Mouse (Mus musculus): ENCODE measurements at regions not wholly inside any gene's neighbourhood (a gene's known extent, or its start where the extent isn't known, plus 50 kb on each side); places are given as distances from the start of the nearest gene placed in this dataset.

DNA sequence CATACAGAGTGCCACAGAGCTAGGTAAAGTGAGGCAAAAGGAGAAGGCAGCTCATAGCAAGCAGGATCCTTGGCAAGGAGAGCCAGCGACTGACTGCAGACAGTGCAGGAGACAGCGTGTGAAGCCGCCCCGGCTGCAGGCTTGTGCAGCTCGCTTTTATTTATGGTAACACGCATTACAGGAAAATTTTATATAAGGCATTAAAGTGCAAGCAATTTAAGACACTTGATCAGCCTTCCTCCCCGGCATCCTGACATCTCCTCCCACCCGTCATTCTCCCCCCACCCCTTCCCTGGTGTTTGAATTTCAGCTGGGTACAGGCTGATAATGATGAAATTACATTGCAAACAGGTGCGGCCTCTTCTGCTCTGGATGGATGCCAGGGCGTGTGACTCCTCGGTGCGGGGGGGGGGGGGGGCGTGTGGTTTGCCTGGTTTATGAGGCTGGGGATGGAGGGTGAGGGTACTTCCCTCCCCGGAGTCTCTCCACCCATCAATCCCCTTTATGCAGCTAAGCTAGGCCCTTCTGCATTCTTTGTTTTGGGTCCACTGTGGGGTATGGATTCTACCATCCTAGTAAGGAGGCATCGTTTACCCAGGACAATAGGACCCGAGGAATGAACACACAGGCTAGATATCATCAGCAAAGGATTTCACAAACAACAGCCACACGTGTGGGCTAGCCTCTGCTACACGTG, 135.0 kb upstream of the Rbm19 start:
- TF ChIP-seq POLR2A (IDR thresholded peaks at IDR 0.05; ENCODE audit: insufficient read length, low read depth): no peak
- no peak for TF ChIP-seq TCF3 (IDR thresholded peaks at IDR 0.05; ENCODE audit: insufficient read length, low read depth)
- no peak for TF ChIP-seq REST (IDR thresholded peaks at IDR 0.05; ENCODE audit: insufficient read depth, insufficient read length)
- TF ChIP-seq MYOG (IDR thresholded peaks at IDR 0.05; ENCODE audit: control insufficient read depth in 1 of 3, insufficient read depth in 1 of 3, insufficient read length in 2 of 3, low read depth in 2 of 3): no peak
- TF ChIP-seq CEBPB (IDR thresholded peaks at IDR 0.05; ENCODE audit: insufficient read depth, poor library complexity, severe bottlenecking): no peak
- no peak for TF ChIP-seq MYOD1 (IDR thresholded peaks at IDR 0.05; ENCODE audit: control insufficient read depth in 1 of 3, insufficient read length in 2 of 3, low read depth in 2 of 3)
- TF ChIP-seq SRF (IDR thresholded peaks at IDR 0.05; ENCODE audit: control insufficient read depth, insufficient read length, low read depth): no peak
- TF ChIP-seq TCF12 (IDR thresholded peaks at IDR 0.05; ENCODE audit: insufficient read depth, poor library complexity, severe bottlenecking): no peak
- TF ChIP-seq MAX (IDR thresholded peaks at IDR 0.05; ENCODE audit: low read depth): no peak
- no peak for TF ChIP-seq USF1 (IDR thresholded peaks at IDR 0.05; ENCODE audit: low read depth)
- TF ChIP-seq E2F4 (IDR thresholded peaks at IDR 0.05; ENCODE audit: insufficient read depth): no peak
- no peak for TF ChIP-seq POLR2AphosphoS2 (IDR thresholded peaks at IDR 0.05; ENCODE audit: insufficient read length, low read depth)

DNA sequence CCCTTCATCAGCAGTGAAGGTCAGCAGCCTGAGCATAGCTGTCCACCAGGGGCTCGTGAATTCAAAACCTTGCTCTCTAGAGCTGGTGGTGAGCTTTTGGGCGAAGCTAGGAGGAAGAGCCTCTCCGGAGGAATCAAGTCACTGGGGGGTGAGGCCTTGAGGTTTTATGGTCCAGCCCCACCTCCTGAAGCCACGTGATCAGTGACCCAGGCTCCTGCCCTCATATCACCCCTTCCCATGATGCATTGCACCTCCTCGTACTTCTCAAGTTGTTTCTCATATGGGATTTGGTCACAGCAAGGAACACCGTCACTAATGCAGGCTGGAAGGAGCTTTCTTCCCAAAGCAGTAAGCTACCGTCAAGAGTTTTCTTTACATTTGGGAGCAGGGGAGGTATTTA, 132.1 kb upstream of the Rbm19 start:
- Histone ChIP-seq H3K4me2 (ENCODE audit: low read depth) (no peak overlapping the region), H3K36me3 (ENCODE audit: control insufficient read depth, insufficient read depth) (no peaks in the 10 kb centered on the region), H3K27me3 (ENCODE audit: control insufficient read depth, insufficient read depth, insufficient read length) (peaks cover 4% of the 10 kb centered on the region), H3K79me2 (ENCODE audit: control insufficient read depth, insufficient read depth) (no peaks in the 10 kb centered on the region), H3K4me3 (no peak overlapping the region), H3ac (ENCODE audit: control insufficient read depth, insufficient read length) (no peak overlapping the region)
- TF ChIP-seq POLR2AphosphoS2 (IDR thresholded peaks at IDR 0.05; ENCODE audit: insufficient read length, low read depth) (no peak), CEBPB (IDR thresholded peaks at IDR 0.05; ENCODE audit: insufficient read depth, poor library complexity, severe bottlenecking) (no peak), MYOG (IDR thresholded peaks at IDR 0.05; ENCODE audit: control insufficient read depth in 1 of 3, insufficient read depth in 1 of 3, insufficient read length in 2 of 3, low read depth in 2 of 3) (no peak), TCF12 (IDR thresholded peaks at IDR 0.05; ENCODE audit: insufficient read depth, poor library complexity, severe bottlenecking) (no peak), REST (IDR thresholded peaks at IDR 0.05; ENCODE audit: insufficient read depth, insufficient read length) (no peak), USF1 (IDR thresholded peaks at IDR 0.05; ENCODE audit: low read depth) (no peak), MAX (IDR thresholded peaks at IDR 0.05; ENCODE audit: low read depth) (no peak), TCF3 (IDR thresholded peaks at IDR 0.05; ENCODE audit: insufficient read length, low read depth) (no peak), SRF (IDR thresholded peaks at IDR 0.05; ENCODE audit: control insufficient read depth, insufficient read length, low read depth) (no peak), MYOD1 (IDR thresholded peaks at IDR 0.05; ENCODE audit: control insufficient read depth in 1 of 3, insufficient read length in 2 of 3, low read depth in 2 of 3) (no peak), POLR2A (IDR thresholded peaks at IDR 0.05; ENCODE audit: insufficient read length, low read depth) (no peak), E2F4 (IDR thresholded peaks at IDR 0.05; ENCODE audit: insufficient read depth) (no peak)

More for the DNA sequence above, 135.0 kb upstream of the Rbm19 start:
- Histone ChIP-seq H3K79me2 (ENCODE audit: control insufficient read depth, insufficient read depth) (no peaks in the 10 kb centered on the region), H3ac (ENCODE audit: control insufficient read depth, insufficient read length) (no peak overlapping the region), H3K36me3 (ENCODE audit: control insufficient read depth, insufficient read depth) (no peaks in the 10 kb centered on the region), H3K4me2 (ENCODE audit: low read depth) (no peak overlapping the region), H3K4me3 (no peak overlapping the region), H3K27me3 (ENCODE audit: control insufficient read depth, insufficient read depth, insufficient read length) (peaks cover 4% of the 10 kb centered on the region)

GRCm38 (mm10) chr5:119992130-119992529, 124.1 kb upstream of the Rbm19 start:
- no peak overlapping the region for H3K4me3 ChIP-seq
- no peaks in the 10 kb centered on the region for H3K27me3 ChIP-seq (ENCODE audit: control insufficient read depth, insufficient read depth, insufficient read length)
- TF ChIP-seq TCF3 (IDR thresholded peaks at IDR 0.05; ENCODE audit: insufficient read length, low read depth) (no peak), REST (IDR thresholded peaks at IDR 0.05; ENCODE audit: insufficient read depth, insufficient read length) (no peak), TCF12 (IDR thresholded peaks at IDR 0.05; ENCODE audit: insufficient read depth, poor library complexity, severe bottlenecking) (no peak), CEBPB (IDR thresholded peaks at IDR 0.05; ENCODE audit: insufficient read depth, poor library complexity, severe bottlenecking) (no peak), USF1 (IDR thresholded peaks at IDR 0.05; ENCODE audit: low read depth) (no peak), MYOD1 (IDR thresholded peaks at IDR 0.05; ENCODE audit: control insufficient read depth in 1 of 3, insufficient read length in 2 of 3, low read depth in 2 of 3) (no peak), MYOG (IDR thresholded peaks at IDR 0.05; ENCODE audit: control insufficient read depth in 1 of 3, insufficient read depth in 1 of 3, insufficient read length in 2 of 3, low read depth in 2 of 3) (no peak), SRF (IDR thresholded peaks at IDR 0.05; ENCODE audit: control insufficient read depth, insufficient read length, low read depth) (no peak), POLR2A (IDR thresholded peaks at IDR 0.05; ENCODE audit: insufficient read length, low read depth) (no peak), MAX (IDR thresholded peaks at IDR 0.05; ENCODE audit: low read depth) (no peak), POLR2AphosphoS2 (IDR thresholded peaks at IDR 0.05; ENCODE audit: insufficient read length, low read depth) (no peak), E2F4 (IDR thresholded peaks at IDR 0.05; ENCODE audit: insufficient read depth) (no peak)
- no peak overlapping the region for H3K4me2 ChIP-seq (ENCODE audit: low read depth)
- no peaks in the 10 kb centered on the region for H3K79me2 ChIP-seq (ENCODE audit: control insufficient read depth, insufficient read depth)
- no peaks in the 10 kb centered on the region for H3K36me3 ChIP-seq (ENCODE audit: control insufficient read depth, insufficient read depth)
- H3ac ChIP-seq (ENCODE audit: control insufficient read depth, insufficient read length): no peak overlapping the region

GRCm38 (mm10) chr5:119995726-119996125, 120.5 kb upstream of the Rbm19 start:
- TF ChIP-seq TCF12 (IDR thresholded peaks at IDR 0.05; ENCODE audit: insufficient read depth, poor library complexity, severe bottlenecking) (no peak), SRF (IDR thresholded peaks at IDR 0.05; ENCODE audit: control insufficient read depth, insufficient read length, low read depth) (no peak), USF1 (IDR thresholded peaks at IDR 0.05; ENCODE audit: low read depth) (no peak), POLR2AphosphoS2 (IDR thresholded peaks at IDR 0.05; ENCODE audit: insufficient read length, low read depth) (no peak), E2F4 (IDR thresholded peaks at IDR 0.05; ENCODE audit: insufficient read depth) (no peak), POLR2A (IDR thresholded peaks at IDR 0.05; ENCODE audit: insufficient read length, low read depth) (no peak), MAX (IDR thresholded peaks at IDR 0.05; ENCODE audit: low read depth) (no peak), TCF3 (IDR thresholded peaks at IDR 0.05; ENCODE audit: insufficient read length, low read depth) (no peak), REST (IDR thresholded peaks at IDR 0.05; ENCODE audit: insufficient read depth, insufficient read length) (no peak), CEBPB (IDR thresholded peaks at IDR 0.05; ENCODE audit: insufficient read depth, poor library complexity, severe bottlenecking) (no peak), MYOD1 (IDR thresholded peaks at IDR 0.05; ENCODE audit: control insufficient read depth in 1 of 3, insufficient read length in 2 of 3, low read depth in 2 of 3) (no peak), MYOG (IDR thresholded peaks at IDR 0.05; ENCODE audit: control insufficient read depth in 1 of 3, insufficient read depth in 1 of 3, insufficient read length in 2 of 3, low read depth in 2 of 3) (no peak)
- no peaks in the 10 kb centered on the region for H3K27me3 ChIP-seq (ENCODE audit: control insufficient read depth, insufficient read depth, insufficient read length)
- no peaks in the 10 kb centered on the region for H3K79me2 ChIP-seq (ENCODE audit: control insufficient read depth, insufficient read depth)
- no peak overlapping the region for H3K4me3 ChIP-seq
- H3K4me2 ChIP-seq (ENCODE audit: low read depth): no peak overlapping the region
- H3ac ChIP-seq (ENCODE audit: control insufficient read depth, insufficient read length): no peak overlapping the region
- no peaks in the 10 kb centered on the region for H3K36me3 ChIP-seq (ENCODE audit: control insufficient read depth, insufficient read depth)

All from myocyte (in vitro differentiated cells).